Mouse (Mus musculus): ENCODE data around the gene Aars2.

Gene Aars2

DNA sequence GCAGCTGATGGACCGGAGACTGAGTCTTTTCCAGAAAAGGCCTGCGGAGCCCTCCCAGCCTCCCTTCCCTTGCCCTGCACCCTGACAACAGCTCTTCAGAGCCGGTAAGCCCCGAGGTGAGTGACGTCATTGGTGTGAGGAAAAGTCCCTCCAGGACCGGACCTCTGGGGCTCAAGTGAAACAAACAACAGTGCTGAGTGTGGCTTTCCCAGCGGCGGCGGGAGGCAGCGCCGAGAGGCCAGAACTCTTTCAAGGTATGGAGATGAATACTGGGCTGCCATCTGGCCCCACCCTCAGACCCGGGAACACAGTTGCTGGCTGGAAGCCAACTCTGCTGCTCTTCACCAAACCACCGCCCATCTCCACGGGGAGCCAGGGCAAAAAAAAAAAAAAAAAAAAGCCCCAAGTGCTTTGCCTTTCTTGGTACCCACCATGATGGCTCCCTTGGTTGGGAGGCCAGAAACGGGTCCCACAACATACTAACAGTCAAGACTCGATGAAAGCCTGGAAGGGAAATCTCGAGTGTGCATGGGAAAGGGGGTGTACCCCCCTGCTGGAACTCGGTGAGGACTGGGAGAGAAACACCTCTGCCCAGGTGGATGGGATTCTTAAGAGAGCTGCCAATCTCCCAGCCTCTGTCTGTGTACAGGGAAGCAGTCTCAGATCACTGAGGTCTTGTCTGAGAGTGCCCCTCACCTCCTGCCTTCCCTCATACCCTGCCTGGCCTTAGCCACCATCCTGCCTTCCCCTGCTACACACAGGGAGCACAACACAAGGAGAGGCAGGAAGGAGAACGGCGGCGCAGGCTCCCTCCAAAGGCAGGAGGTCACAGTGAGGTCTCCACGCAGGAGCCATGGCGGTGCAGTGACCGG lies 37.6 kb downstream of the Aars2 start:
- DNase-seq, result no peak

DNA sequence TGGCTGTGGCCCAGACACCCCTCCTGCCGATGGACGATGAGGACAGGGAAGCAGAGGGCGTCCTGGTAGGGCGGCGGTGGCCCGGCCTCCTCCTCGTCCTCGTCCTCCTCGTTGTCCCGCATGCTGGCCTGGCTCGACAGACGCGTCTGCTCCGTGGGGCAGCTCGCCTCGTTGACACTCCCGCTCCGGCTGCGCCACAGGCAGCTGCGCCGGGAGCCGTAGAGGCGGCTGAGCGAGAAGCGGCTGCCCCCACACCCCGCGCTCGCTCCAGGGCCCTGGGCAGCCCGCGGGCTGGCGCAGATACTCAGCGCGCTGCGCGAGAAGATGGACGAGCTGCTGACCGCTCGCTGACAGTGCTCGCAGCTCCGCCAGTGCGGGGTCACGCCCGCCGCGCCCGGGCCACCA lies 38.2 kb downstream of the Aars2 start:
- no peak for DNase-seq

DNA sequence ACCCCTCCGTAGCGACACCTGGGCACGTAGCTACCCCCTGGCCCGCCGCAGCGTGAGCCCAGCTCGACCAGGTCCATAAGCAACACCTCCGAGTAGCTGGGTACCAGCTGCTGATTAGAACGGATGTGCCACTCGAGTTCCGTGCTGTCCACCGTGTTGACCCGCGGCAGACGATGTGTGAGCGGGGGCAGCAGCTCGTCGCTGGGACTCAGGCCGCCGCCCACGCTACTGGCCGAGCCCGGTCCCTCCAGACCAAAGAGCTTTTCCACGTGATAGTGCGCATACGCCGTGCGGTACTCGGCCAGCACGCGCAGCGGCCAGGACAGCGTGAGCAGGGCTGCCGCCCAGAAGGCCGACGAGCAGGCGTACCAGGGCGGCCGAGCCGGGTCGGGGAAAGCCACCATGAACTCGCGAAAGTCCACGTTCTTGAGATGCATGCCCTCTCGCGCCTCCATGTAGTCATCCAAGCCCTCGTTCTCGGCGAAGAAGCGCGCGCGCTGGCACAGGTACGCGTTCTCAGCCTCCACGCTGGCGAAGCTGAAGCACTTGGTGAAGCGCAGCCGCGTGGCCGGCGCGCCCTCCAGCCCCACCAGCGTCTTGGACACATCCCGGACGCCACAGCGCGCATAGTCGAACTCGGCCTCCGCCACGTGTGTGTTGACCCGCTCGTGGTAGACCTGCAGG lies 38.8 kb downstream of the Aars2 start:
- no peak for DNase-seq

DNA sequence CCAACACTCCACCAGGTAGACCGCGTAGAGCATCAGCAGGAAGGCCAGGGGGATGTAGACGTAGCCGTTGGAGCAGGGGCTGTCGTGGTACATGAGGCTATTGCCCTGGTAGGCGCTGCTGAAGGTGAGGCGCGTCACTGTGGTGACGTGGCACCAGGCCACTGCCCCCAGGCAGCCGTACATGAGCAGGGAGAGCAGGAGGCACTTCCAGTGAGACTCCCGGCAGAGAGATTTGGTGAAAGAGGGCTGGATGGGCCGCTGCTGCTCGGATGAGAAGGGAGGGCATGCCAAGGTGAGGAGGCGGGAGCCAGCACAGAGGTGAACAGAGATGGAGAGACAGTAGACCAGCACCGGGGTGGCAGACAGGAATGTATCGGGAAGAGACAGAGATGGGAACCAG lies 40.3 kb downstream of the Aars2 start:
- no peak for DNase-seq

DNA sequence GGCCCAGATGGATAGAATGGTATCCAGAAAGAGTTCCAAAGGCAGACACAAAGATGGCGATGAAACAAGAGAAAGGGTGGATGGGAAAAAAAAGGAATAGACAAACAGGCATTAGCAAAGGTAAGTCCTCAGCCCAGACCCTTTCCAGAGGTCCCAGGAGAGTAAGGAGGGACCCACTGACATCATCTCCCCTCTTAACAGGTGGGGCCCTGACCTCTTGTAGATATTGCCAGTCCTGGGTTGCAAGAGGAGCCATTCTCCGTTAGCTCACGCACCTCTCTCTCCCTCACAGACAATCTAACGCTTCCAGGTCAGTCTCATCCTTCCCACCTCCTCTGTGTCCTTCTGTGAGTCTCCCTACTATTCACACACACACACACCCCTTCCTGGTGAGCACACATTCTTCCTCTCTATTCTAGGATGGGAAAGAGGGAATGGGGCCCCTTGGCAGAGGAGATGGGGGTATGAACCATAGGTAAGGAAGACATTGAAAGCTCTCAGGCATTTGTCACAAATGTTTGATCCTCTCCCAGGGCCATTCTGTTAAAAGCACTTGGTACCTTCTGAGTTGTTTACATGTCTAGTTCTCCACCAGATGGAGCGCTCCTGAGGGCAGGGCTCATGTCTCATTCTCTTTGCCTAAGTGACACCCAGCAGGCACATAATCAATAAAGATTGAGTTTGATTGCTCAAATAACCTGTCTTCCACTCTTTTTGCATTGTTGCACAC lies 41.0 kb downstream of the Aars2 start:
- no peak for DNase-seq

DNA sequence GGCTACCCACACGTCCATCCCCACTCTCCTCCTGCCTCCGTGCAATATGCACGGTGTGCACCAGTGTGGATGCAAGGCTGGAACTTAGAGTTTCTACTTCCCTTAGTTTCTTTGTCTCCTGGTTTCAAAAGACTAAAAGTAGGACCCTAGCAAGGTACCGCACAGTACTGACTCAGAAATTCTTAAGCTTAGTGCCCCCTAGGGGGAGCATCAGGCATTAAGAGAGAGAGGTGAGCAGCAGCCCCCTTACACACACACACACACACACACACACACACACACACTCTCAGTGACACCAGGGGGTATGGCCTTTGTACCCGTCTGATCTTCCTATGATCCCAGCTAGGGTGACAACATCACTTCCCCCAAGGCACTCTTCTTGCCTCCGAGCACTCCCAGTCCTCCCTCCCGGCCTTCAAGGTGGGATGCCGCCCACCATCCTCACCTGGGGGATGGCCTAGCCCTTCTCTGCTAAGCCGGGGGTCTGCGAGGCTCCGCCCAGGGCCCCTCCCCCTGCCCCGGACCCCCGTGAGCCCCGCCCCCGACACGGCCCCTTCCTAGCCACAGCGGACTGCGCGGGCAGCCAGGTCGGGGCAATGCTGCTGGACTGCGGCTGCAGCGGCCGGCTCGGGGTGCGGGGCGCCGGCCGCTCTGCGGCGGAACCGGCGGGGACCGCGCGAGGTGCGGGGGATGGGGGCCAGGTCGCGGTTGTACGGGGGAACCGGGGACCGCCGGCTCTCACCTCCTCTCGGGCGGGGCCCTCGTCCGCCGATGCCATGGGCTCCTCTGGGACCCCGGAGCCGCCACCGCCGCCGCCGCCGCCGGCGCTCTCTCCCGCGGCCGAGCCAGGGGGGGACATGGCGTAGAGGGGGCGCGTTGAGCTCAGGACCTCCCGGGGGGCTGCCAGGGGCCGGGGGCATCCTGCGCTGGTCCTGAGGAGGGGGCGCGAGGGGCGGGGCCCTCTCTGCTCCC lies 42.2 kb downstream of the Aars2 start:
- DNase-seq, result no peak

DNA sequence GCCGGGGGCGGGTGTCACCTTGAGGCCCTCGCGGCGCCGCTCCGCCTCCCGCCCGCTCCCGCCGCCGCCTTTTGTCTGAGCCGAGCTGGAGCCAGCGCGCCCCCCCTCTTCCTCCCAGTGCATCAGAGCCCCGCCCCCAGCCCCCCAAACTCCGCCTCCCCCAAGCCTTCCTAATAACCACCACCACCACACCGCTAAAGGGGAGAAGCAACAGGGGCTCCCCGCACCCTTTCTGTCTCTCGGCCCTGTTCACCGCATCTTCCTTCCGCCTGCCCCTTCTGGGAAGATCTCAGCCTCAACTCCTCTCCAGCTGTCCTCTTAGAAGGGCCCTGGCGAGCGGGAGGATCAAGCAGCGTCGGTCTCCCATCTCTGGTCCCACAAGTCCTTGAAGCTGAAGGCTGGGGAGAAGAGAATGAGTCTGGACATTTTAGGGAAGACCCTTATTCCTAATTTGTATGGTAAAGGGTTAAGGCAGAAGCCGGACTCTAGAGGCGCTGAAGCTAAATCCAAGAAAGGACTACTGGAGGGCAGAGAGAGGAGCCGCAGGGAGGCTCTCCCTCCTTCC lies 43.1 kb downstream of the Aars2 start, which contains the start of gene Tmem151b:
Tmem151b (minus strand) TSS at position 61 of the 565 bp plus-strand sequence.
- DNase-seq, result no peak

DNA sequence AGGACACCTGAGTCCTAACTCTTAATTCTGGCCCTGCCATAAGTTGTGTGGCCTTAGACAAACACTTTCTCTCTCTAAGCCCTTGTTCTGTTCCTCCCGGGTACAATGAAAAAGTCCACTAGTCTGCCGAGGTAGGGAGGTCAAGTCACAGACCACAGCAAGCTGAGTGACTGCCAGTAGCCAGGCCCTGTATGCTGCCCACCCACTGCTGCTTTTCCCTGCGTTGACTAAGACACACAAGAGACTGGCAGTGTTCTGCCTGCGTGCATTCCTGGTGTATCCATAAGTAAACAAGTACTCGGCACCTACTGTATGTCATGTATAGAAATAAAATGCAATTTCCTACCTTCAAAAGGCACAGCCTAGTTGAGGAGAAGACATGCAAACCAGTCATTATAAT lies 43.6 kb downstream of the Aars2 start:
- no peak for DNase-seq

DNA sequence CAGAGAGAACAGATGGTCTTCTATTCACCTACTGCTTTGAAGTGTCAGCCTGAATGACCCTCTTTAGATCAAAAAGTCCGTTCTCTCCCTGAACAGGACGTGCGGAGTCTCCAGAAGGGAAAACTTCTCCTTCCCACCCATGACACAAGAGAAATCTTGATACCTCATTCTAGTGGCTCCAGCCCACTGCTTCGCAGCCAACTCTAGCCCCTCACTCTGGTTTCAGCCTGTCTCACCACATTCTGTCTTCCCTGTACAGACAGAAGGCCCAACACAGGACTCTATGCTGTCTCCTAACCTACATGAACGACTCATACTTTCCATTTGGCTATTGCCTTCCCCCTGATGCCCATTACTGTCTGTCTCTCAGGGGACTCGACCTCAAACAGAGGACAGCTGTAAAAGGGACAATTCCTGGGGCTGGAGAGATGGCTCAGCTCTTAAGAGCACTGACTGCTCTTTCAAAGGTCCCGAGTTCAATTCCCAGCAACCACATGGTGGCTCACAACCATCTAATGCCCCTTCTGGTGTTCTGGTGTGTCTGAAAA lies 44.7 kb downstream of the Aars2 start:
- DNase-seq, result no peak

DNA sequence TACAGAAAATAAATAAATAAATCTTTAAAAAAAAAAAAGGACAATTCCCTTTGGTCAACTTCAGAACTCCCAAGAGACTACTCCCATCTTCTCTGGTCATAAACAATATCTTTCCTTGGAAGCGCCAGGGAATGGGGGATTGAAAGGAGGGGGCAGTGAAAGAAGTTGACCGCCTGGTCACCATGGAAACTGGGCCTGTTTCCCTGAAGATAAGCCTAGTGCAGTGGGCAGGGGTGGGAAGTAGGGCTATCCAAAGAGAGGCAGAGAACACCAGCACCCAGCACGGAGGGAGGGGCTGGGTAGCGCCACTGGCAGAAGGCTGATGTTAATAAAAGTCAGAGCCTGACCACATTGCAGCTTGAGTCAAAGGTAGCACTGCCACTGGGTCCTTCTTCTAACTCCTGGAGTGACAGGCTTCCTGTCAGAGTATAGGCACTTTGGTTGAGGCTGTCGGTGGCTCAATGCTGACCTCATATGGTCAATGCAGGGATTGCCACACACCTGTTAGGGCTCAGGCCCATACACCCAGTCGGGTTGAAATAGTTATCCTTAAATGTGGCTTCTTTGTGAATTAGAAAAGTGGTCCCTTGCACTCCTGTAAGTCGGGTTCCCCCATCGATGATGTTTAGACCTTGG lies 45.3 kb downstream of the Aars2 start:
- DNase-seq, result peak; percentile 87

DNA sequence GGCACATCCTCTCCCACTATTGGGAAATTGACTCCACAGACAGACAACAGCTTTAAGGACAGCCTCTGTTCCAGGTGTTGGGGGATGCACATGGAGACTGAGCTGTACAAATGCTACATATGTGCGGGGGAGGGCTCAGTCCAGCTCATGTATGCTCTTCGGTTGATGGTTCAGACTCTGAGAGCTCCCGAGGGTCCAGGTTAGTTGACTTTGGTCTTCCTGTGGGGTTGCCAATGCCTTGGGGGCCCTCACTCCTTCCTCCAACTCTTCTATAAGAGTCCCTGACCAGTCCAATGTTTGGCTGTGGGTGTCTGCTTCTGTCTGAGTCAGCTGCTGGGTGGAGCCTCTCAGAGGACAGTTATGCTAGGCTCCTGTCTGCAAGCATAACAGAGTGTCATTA lies 46.4 kb downstream of the Aars2 start:
- DNase-seq, result no peak

DNA sequence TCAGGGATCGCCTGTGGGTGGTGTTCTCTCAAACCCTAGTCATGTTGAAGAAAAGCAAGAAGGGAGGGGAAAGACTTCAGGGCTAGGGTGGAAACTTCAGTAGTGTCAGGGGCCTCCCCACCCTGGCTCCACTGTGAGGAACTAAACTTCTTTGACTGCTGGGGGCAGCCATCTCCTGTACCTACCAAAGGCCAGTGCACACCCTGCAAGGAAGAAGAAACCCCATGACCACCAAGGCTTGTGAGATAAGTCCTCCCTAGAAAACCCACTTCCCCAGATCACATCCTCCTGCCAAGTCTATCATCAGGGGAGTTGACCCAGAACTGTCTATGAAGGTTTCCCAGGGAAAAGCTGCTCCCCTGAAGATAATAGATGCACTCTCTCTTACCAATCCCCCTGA lies 47.8 kb downstream of the Aars2 start:
- no peak for DNase-seq

DNA sequence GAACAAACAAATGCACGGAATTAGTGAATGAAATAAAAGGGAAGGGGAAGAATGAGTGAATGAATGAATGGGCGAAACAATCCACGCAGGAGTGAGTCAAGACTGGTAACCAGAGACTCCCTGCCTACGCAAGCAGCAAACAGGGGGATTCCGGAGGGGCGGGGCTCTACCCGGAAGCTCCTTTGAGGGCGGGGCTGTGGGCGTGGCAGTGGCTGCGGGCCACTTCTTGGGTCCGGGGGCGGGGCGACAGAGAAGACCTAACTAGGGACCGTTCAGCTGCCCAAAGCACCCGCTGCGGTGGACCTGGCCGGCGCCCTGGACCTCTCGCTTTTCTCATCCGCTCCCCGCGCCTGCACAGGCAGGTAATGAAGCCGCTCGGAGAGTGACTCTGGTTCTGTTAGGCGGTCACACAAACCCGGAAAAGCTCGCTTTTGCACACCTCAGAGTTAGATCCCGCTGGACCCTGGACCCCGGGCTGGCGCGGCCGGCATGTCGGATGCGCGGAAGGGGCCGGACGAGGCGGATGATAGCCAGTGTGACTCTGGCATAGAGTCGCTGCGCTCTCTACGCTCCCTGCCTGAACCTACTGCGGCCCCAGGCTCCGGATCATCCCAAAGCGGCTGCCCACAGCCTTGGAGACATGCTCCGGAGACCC lies 48.9 kb downstream of the Aars2 start, which contains the start of gene Nfkbie:
Nfkbie (plus strand) TSS at position 252 of the 655 bp plus-strand sequence.
- peak; percentile 98 for DNase-seq

DNA sequence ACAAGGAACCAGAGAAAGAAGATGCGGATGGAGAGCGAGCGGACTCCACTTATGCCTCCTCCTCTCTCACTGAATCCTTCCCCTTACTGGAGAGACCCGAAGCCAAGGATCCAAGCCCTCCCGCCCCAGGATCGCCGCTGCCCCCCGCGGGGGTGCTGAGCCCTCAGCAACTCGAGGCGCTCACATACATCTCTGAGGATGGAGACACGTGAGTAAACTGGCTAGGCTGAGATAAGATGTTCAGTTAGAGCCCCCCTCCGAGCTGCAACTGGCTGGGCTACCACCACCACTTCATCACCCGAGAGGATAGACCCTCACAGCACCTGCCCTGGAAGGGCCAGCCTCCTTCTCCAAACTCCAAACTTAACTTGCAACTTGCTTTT lies 49.5 kb downstream of the Aars2 start:
- DNase-seq, result no peak

DNA sequence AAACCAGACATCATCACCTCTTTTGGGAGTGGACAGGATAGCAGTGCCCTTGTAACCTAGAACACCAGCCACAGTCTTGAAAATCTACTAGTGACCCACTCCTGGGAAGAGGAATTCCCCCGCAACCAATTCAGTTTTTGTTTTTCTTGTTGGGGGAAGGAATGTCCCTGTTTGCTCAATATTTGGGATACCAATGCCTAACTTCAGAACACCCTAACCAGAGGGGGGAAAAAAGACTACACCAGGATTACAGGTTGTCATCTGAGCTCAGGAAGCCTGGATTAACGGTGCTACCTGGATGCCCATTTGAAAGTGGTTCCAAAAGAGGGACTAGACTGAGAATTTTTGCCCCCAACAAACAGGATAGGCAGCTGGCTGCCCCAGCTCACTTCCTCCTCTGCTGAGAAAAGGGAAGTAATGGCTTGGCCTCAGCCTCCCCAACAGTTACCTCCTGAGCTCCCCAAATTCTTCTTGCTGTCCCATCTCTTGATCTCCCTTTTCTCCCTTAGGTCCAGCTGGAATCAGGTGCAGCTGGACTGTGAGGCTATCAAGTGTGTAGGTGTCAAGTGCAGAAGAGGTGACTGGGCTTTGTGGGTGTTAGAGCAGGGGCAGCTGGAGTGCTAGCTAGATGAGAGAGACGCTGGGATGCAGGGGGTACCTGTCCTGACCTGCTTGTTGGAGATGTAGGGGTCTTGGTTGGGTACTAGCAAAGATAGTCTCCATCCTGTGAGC lies 50.0 kb downstream of the Aars2 start:
- no peak for DNase-seq

DNA sequence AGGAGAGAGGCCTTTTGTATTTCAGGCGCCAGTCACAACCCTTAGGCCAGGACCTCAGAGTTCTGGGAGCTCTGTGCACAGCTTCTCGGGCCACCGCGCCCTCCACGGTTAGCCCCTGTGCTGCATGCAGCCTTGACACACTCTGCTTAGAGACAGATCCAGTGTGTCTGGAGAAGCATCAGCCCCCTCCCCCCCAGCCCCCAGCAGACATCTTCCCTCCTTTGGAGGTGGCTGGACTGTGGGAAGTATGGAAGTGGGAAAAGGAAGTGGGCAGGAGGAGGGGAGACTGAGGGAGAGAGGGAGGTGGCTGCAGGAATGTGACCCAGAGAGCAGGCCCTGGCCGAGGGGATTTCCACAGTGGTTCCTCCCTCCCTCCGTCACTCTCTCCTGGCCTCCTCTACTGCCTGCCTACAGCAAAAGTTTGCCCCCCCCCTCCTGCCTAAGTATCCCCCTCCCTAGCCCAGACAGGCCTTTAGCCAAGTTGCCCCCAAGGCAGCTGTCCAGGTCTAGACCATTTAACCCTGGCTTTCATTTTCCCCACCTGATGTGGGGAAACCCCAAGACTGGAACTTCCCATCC lies 50.7 kb downstream of the Aars2 start:
- DNase-seq, result no peak

DNA sequence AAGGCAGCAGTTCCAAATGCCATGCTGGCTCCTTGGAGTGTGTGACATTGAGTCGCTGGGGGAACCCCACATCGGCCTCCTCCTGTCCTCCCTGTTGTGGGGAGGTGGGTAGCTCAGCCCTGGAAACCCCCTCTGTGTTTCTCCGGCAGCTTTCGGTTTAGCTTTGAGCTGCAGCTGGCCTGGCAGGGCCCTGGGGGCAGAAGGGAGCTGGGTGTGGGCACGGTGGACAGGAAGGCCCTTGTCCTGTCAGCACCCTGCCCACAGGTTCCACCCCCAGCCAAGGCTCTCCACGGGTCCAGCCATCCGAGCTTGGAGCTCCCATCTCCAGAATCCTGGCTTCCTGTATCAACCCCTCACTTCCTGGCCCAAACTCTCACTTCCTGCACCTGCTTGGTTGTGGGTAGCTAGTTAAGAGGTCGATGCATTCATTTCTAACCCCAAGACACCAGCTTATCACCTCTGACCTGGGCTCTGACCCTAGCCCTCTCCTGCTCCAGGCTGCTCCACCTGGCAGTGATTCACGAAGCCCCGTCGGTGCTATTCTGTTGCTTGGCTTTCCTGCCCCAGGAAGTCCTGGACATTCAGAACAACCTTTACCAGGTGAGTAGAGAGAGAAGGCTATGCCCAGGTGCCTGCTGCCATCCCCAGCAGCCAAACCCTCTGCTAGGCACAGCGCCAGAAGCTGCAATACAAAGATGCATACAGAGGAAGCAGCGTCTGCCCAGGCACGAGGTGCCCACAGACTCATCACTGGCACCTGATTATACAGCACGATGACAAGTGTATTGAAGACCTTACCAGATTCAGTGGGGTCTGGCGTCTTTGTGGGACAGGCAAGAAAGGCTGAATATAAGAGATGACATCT lies 51.6 kb downstream of the Aars2 start:
- DNase-seq, result no peak

DNA sequence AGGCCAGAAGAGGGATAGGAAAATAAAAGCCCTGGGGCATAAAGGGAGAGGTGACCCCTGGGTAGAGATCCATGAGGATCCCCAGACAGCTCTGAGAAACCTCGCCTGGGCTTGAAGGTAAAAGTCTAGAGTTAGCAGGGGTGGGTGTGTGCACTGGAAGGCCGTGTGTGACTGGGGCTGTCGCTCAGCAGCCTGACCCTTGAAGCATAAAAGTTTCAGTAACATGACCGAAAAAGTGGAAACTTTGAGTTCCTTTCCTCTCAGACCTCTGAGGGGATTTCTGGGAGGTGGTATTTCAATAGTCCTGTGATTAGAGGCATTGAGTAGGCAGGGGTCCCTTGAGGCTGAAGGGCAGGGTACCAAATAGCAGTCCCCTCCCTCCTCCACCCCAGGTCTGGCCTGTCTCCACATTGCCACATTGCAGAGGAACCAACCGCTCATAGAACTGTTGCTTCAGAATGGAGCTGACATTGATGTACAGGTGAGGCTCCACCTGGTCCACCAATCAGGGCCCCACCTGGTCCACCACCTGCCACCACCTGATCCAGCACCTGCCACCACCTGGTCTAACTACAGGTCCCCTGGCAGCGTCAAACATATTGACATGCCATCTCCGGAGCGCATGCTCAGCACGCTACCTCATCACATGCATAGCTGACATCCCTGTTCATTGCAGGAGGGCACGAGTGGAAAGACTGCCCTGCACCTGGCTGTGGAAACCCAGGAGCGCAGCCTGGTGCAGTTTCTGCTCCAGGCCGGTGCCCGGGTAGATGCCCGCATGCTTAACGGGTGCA lies 53.3 kb downstream of the Aars2 start:
- no peak for DNase-seq
